Mouse (Mus musculus) embryonic facial prominence, embryonic 14.5 days (tissue): Measurements from ENCODE around the gene Gm49373. TPM values are rescaled to one million over a fixed set of nuclear protein-coding genes. Genes with fewer than 3 reads are reported as not detected.

ENCODE experiments used
- ATAC-seq: fragments of 200-750 bp; cut with Nextera tagmentation; 2 replicates; pipeline ENCODE4 v1.8.0; 2017; ENCODE audit warnings: low read depth, moderate number of reproducible peaks, moderate TSS enrichment
- DNase-seq: peaks from one replicate; pipeline ENCODE4 v3.0.0-alpha.2; 2015; ENCODE audit warnings: low spot score
- H3K27ac ChIP-seq: fragments of 300-500 bp; sonication (generic); replicated peaks from 2 replicates; pipeline ENCODE4 v1.5.1; 2014; ENCODE audit warnings: low read depth, mild to moderate bottlenecking, low read length, moderate library complexity
- H3K27me3 ChIP-seq: fragments of 300-500 bp; sonication (generic); replicated peaks from 2 replicates; pipeline ENCODE4 v1.6.1; 2014; ENCODE audit warnings: low read length; ENCODE audit not compliant: control insufficient read depth, insufficient read depth
- H3K36me3 ChIP-seq: fragments of 300-500 bp; sonication (generic); 2 replicates; pipeline ENCODE4 v1.6.1; 2014; ENCODE audit warnings: low read length, mixed read lengths; ENCODE audit not compliant: control insufficient read depth, insufficient read depth
- H3K4me1 ChIP-seq: fragments of 300-500 bp; sonication (generic); 2 replicates; pipeline ENCODE4 v1.6.1; 2014; ENCODE audit warnings: antibody characterized with exemption, low read length; ENCODE audit not compliant: control insufficient read depth, insufficient read depth
- H3K4me2 ChIP-seq: fragments of 300-500 bp; sonication (generic); 2 replicates; pipeline ENCODE4 v1.6.1; 2014; ENCODE audit warnings: low read depth, mild to moderate bottlenecking, low read length, moderate library complexity, mixed read lengths
- H3K4me3 ChIP-seq: fragments of 300-500 bp; sonication (generic); 2 replicates; pipeline ENCODE4 v1.5.1; 2014; ENCODE audit warnings: low read depth, mild to moderate bottlenecking, low read length
- H3K9ac ChIP-seq: fragments of 300-500 bp; sonication (generic); 2 replicates; pipeline ENCODE4 v1.6.1; 2014; ENCODE audit warnings: low read depth, mild to moderate bottlenecking, low read length, moderate library complexity, mixed read lengths
- H3K9me3 ChIP-seq: fragments of 300-500 bp; sonication (generic); 2 replicates; pipeline ENCODE4 v1.6.1; 2016; ENCODE audit warnings: low read length; ENCODE audit not compliant: control insufficient read depth
- WGBS: fragments of 180-500 bp; shearing (Covaris S2); extraction: QIAGEN DNeasy Blood & Tissue Kit; methylation state at CpG from one replicate; pipeline ENCODE4 v1.1.7; 2014; 5-methylcytosine and 5-hydroxymethylcytosine counted together
- polyA plus RNA-seq: library from polyadenylated mRNA; unstranded; fragments of >200 nt; fragmentation: Nextera tagmentation; extraction: Ambion mirVana; gene quantifications from 2 replicates; pipeline ENCODE4 v1.2.1, GENCODE M21; 2014

The Gm49373 gene
- polyA plus RNA-seq, 1 experiment from 2014 or later = not detected

GRCm38 (mm10) chr9:21034481-21035085 lies 38.3 kb downstream of the Gm49373 start:
- H3K4me1 ChIP-seq = peaks cover 42% of the 10 kb centered on the region
- peaks cover 5% of the 10 kb centered on the region; the same call in 1 of the 2 replicates for H3K9me3 ChIP-seq
- no peak overlapping the region for H3K9ac ChIP-seq
- no peak overlapping the region for H3K27ac ChIP-seq
- H3K36me3 ChIP-seq = no peaks in the 10 kb centered on the region
- no peak overlapping the region for H3K4me2 ChIP-seq
- H3K27me3 ChIP-seq = peaks cover 87% of the 10 kb centered on the region
- WGBS = 2% methylated on average over 17 of the region's 17 CpGs
- DNase-seq = no peak
- H3K4me3 ChIP-seq = no peak overlapping the region
- ATAC-seq = no peak

DNA sequence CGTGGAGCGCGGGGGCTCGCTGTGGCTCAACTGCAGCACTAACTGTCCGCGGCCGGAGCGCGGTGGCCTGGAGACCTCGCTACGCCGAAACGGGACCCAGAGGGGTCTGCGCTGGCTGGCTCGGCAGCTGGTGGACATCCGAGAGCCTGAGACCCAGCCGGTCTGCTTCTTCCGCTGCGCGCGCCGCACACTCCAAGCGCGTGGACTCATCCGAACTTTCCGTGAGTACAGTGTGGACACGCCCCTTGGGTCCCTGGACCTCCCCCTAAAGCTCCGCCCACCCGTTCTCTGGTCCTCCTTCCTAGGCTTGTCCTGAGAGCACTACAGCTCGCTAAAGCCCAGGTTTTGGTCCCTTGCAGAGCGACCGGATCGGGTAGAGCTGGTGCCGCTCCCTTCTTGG lies 39.8 kb downstream of the Gm49373 start:
- Histone ChIP-seq H3K9ac (peak overlapping the region; percentile 53), H3K4me3 (peak overlapping the region; percentile 52), H3K9me3 (no peaks in the 10 kb centered on the region), H3K36me3 (no peaks in the 10 kb centered on the region), H3K4me2 (peak overlapping the region; percentile 73), H3K27me3 (peaks cover 87% of the 10 kb centered on the region), H3K4me1 (peaks cover 47% of the 10 kb centered on the region), H3K27ac (no peak overlapping the region)
- ATAC-seq = peak; percentile 78
- 2% methylated on average over 26 of the region's 34 CpGs for WGBS
- DNase-seq = peak; percentile 93

DNA sequence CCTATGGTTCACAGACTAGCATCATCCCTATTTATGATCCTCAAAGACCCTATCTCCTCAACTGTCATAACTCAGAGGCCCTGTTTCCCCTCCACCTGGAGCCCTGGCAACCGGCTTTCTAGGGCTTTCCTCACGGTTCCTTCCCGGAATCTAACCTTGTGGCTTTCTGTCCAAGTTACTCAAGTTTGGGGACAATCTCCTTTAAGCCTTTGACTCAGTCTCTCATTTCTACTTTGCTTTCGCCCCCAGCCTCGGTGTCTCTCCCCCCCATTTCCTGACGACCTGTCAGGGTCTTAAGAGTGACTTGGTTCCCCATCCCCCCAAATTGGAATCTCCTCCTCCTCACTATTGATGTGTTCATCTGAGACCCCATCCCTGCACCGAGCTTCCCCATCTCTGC lies 40.4 kb downstream of the Gm49373 start:
- 1% methylated on average over 7 of the region's 7 CpGs for WGBS

DNA sequence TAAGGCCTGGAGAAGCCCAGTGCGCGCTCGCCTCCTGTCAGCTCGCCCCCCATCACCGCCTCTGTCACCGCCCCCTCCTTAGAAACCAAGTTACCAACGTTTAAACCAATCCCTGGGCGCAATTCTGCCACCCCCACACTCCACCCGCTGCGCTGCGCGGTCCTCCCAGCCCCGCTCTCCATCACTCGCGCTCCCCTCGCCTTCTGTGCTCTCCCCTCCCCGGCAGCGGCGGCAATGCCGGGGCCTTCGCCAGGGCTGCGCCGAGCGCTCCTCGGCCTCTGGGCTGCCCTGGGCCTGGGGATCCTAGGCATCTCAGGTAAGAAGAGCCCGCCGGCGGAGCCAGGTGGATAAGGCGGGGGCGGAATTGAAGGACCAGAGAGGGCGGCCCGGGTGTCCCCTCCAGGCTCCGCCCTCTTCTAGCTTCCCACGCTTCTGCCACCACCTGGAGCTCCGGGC lies 41.0 kb downstream of the Gm49373 start, which contains the start of gene Icam5:
Gene Icam5 (plus strand): TSS at position 178 of the 456 bp plus-strand sequence.
- WGBS = under 1% methylated on average over 28 of the region's 35 CpGs
- peak within 1 kb of the TSS; percentile 52 for H3K4me3 ChIP-seq
- peak within 1 kb of the TSS; percentile 73 for H3K4me2 ChIP-seq
- peaks cover 79% of the 10 kb centered on the region for H3K27me3 ChIP-seq
- peaks cover 38% of the 10 kb centered on the region for H3K4me1 ChIP-seq
- ATAC-seq (no peak), DNase-seq (no peak)
- H3K9ac ChIP-seq = peak within 1 kb of the TSS; percentile 53
- H3K9me3 ChIP-seq = no peaks in the 10 kb centered on the region
- no peaks in the 10 kb centered on the region for H3K36me3 ChIP-seq
- no peak within 1 kb of the TSS for H3K27ac ChIP-seq

More for the DNA sequence above, 40.4 kb downstream of the Gm49373 start:
- ATAC-seq (no peak), DNase-seq (no peak)
- Histone ChIP-seq H3K27me3 (peaks cover 85% of the 10 kb centered on the region), H3K4me1 (peaks cover 42% of the 10 kb centered on the region), H3K4me3 (peak overlapping the region; percentile 52), H3K4me2 (peak overlapping the region; percentile 73), H3K36me3 (no peaks in the 10 kb centered on the region), H3K27ac (no peak overlapping the region), H3K9me3 (no peaks in the 10 kb centered on the region), H3K9ac (0 out of 2 replicates have a peak overlapping the region, but pooled peaks have one; percentile 45)

DNA sequence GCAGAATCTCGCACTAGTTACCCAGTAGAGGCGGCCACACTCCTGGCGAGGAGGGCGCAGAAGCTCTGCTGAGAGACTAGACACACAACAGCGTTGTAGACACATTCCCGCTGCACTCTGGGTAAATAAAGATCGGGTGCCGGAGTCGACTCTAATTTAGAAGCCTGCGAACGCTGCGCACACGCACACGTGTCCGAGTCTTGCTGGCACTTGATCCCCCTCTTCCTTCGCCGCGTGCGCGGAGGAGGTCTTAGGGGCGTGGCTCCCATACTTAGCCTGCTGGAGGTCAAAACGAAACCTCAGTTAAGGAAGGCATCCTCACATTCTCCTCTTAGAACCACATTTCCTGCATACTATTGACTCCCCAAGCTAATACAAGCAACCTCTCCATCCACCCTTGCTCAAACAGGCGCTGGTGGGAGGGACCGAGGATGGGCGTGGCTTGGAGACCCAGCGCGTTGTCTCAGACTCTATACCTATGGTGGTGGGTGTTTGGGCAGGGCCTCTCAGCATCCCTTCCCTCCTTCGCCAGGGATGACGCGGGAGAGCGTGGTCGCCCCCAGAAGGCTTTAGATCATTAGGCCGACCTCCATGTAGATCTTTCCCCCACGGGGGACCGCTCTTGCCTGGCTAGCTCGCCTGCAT lies 41.5 kb downstream of the Gm49373 start:
- Histone ChIP-seq H3K36me3 (no peaks in the 10 kb centered on the region), H3K9ac (peak overlapping the region; percentile 45), H3K27ac (no peak overlapping the region), H3K9me3 (no peaks in the 10 kb centered on the region), H3K4me1 (peaks cover 33% of the 10 kb centered on the region), H3K4me3 (peak overlapping the region; percentile 52), H3K4me2 (peak overlapping the region; percentile 73), H3K27me3 (peaks cover 73% of the 10 kb centered on the region)
- peak; percentile 47 for ATAC-seq
- under 1% methylated on average over 24 of the region's 36 CpGs for WGBS
- DNase-seq = peak; percentile 73

DNA sequence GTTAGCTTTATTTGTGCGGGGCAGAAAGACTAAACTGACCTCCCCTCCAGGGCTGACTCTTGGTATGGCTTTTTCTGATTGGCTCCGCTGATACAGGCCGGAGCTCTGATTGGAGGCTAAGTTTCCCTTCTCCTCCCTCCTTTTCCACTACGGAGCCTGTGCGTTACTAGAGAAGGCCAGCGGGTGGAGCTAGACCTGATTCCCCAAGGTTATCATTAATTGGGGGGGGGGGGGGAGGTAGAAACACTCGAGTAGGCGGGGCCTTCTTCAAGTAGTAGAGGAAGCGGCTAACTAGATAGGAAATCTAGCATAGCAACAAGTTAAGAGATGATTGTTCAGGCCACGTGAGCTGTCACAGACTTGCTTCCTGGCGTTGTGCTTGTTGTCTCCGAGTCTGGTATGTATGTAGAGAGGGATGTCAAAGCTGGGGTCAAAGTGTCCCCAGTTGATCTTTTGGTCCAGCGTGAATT lies 42.1 kb downstream of the Gm49373 start:
- ATAC-seq (peak; percentile 74), DNase-seq (peak; percentile 93)
- Histone ChIP-seq H3K27me3 (peaks cover 68% of the 10 kb centered on the region), H3K9ac (no peak overlapping the region), H3K27ac (no peak overlapping the region), H3K9me3 (no peaks in the 10 kb centered on the region), H3K4me3 (peak overlapping the region; percentile 52), H3K4me2 (peak overlapping the region; percentile 73), H3K4me1 (peaks cover 33% of the 10 kb centered on the region), H3K36me3 (no peaks in the 10 kb centered on the region)
- WGBS = 0% methylated on average over 13 of the region's 13 CpGs

DNA sequence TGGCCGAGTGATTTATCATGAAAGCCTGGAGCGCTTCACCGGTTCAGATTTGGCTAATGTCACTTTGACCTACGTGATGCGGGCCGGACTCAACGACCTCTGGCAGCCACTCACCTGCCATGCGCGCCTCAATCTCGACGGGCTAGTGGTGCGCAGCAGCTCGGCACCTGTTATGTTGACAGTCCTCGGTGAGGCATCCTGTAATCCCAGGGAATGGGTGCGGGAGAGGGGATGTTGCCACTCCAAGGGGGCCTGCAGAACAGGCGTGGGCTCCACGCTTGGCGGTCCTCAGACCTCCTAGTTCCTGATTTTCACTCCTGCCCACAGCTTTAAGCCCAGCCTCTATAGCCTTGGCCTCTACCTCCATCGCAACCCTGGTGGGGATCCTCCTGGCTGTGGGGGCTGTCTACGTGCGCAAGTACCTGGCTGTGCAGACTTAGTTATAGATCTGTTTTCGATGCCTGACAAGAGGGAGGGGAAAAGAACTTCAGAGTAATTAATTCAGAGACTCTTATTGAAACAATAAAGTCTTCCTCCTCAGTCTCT lies 42.8 kb downstream of the Gm49373 start:
- peaks cover 33% of the 10 kb centered on the region for H3K4me1 ChIP-seq
- peaks cover 61% of the 10 kb centered on the region for H3K27me3 ChIP-seq
- no peak overlapping the region for H3K27ac ChIP-seq
- peak overlapping the region; percentile 73 for H3K4me2 ChIP-seq
- DNase-seq (no peak), ATAC-seq (no peak)
- H3K4me3 ChIP-seq = peak overlapping the region; percentile 52
- 34% methylated on average over 21 of the region's 22 CpGs for WGBS
- no peaks in the 10 kb centered on the region for H3K9me3 ChIP-seq
- no peaks in the 10 kb centered on the region for H3K36me3 ChIP-seq
- no peak overlapping the region for H3K9ac ChIP-seq

GRCm38 (mm10) chr9:21029291-21030054 lies 43.4 kb downstream of the Gm49373 start, which contains the start of gene Icam4:
TSS of gene Icam4 (plus strand) at chr9:21029373.
- H3K9ac ChIP-seq = peak within 1 kb of the TSS; percentile 40; the same call in 1 of the 2 replicates
- ATAC-seq = no peak
- no peaks in the 10 kb centered on the region for H3K9me3 ChIP-seq
- WGBS = 2% methylated on average over 37 of the region's 37 CpGs
- peaks cover 33% of the 10 kb centered on the region for H3K4me1 ChIP-seq
- DNase-seq = peak; percentile 76
- peak within 1 kb of the TSS; percentile 52 for H3K4me3 ChIP-seq
- no peak within 1 kb of the TSS for H3K27ac ChIP-seq
- no peaks in the 10 kb centered on the region for H3K36me3 ChIP-seq
- peak within 1 kb of the TSS; percentile 73 for H3K4me2 ChIP-seq
- peaks cover 54% of the 10 kb centered on the region for H3K27me3 ChIP-seq
